In the genomic region with DNA sequence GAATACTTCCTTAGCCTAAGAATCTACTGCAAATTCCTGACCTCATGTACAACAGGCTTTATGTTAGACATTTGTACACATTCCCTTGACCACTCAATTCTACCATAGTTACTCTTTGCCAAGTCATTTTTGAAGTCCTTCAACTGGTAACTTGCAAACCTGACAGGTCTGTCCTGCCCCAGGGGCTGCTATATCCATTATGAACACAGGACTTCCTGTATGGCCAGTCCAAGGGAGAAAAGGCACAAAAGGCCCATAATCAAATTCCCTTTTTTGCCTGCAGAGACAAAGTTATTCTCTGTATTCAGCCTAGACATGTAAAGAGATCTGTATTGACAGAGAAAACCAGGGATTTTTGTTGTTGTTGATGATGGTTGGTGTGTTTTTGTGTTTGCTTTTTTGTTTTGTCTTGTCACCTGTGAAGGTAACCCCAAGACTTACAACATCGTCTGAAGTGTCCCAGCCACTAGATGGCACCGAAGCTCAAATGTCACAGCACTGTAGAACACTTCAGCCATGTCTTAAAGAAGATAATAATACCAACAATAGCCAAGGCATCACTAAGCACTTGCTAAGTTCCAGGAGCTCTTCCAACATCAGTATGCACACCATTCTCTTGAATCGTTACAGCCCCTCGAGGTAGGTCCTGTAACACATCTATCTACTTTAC, we compare ENCODE assay signal across 9 mouse cellular contexts. TPM values are rescaled to one million over a fixed set of nuclear protein-coding genes. Genes with fewer than 3 reads are reported as not detected.
A peak's percentile ranks its signal among the peaks of the same experiment; 100 is the strongest.
DNase-seq lines count a peak whose midpoint lies in the region; ATAC-seq lines count a peak whose summit lies in the region.
"Had no signal": no experiment of that assay in that cellular context is flagged by ENCODE, and none has a peak within 500 bp of the region (broad histone marks: within the 10 kb centered on the region; RNA-seq: fewer than 3 reads in every experiment).

No protein-coding gene starts in this region.

- no peaks in the 10 kb centered on the region for H3K9me3 ChIP-seq in embryonic facial prominence, embryonic 11.5 days (replicated peaks; ENCODE audit: control insufficient read depth, low read length)
- no peaks in the 10 kb centered on the region for H3K9me3 ChIP-seq in embryonic facial prominence, embryonic 10.5 days
- no peaks in the 10 kb centered on the region for H3K9me3 ChIP-seq in midbrain, embryonic 11.5 days (ENCODE audit: control insufficient read depth, low read length)
- H3K9me3 ChIP-seq in midbrain, embryonic 15.5 days, result no peaks in the 10 kb centered on the region
- H3K9me3 ChIP-seq: heart, embryonic 15.5 days had no signal

- ATAC-seq in embryonic facial prominence, embryonic 11.5 days (replicated peaks; ENCODE audit: insufficient number of reproducible peaks, low FRiP score, low TSS enrichment, low read depth), result no peak
- ATAC-seq in midbrain, embryonic 11.5 days (ENCODE audit: low FRiP score), result no peak
- ATAC-seq in midbrain, embryonic 15.5 days (replicated peaks), result no peak
- no peak; the same call in 1 of the 2 replicates for ATAC-seq in frontal cortex, adult (ENCODE audit: low TSS enrichment)
- ATAC-seq in activated CD4-positive, CD25-positive, alpha-beta regulatory T cell, adult 4 months, result no peak

- no peaks in the 10 kb centered on the region for H3K4me1 ChIP-seq in embryonic facial prominence, embryonic 11.5 days (ENCODE audit: control insufficient read depth, insufficient read depth, low read length)
- H3K4me1 ChIP-seq in embryonic facial prominence, embryonic 10.5 days, result peaks cover 31% of the 10 kb centered on the region
- H3K4me1 ChIP-seq in midbrain, embryonic 11.5 days (ENCODE audit: control insufficient read depth, insufficient read depth, low read length), result peaks cover 4% of the 10 kb centered on the region; the same call in 1 of the 2 replicates
- H3K4me1 ChIP-seq in midbrain, embryonic 15.5 days, result no peaks in the 10 kb centered on the region
- peaks cover 35% of the 10 kb centered on the region for H3K4me1 ChIP-seq in brown adipose tissue, adult 24 weeks (ENCODE audit: control insufficient read depth, insufficient read depth, insufficient read length, low read length)

- no peak overlapping the region for H3K27ac ChIP-seq in embryonic facial prominence, embryonic 11.5 days (replicated peaks; ENCODE audit: low read depth, low read length)
- H3K27ac ChIP-seq in embryonic facial prominence, embryonic 10.5 days (replicated peaks), result no peak overlapping the region
- H3K27ac ChIP-seq in midbrain, embryonic 11.5 days (ENCODE audit: low read depth, low read length), result no peak overlapping the region
- H3K27ac ChIP-seq in midbrain, embryonic 15.5 days, result no peak overlapping the region
- peak overlapping the region; percentile 68 for H3K27ac ChIP-seq in brown adipose tissue, adult 24 weeks (replicated peaks; ENCODE audit: low read depth, low read length)
- H3K27ac ChIP-seq: heart, embryonic 15.5 days had no signal

- 62% methylated on average over 4 of the region's 4 CpGs for WGBS in embryonic facial prominence, embryonic 11.5 days
- 59% methylated on average over 4 of the region's 4 CpGs for WGBS in embryonic facial prominence, embryonic 10.5 days
- WGBS in midbrain, embryonic 11.5 days, result 53% methylated on average over 4 of the region's 4 CpGs
- 63% methylated on average over 4 of the region's 4 CpGs for WGBS in midbrain, embryonic 15.5 days
- 43% methylated on average over 4 of the region's 4 CpGs for WGBS in large intestine, adult 2 months

- no peak overlapping the region for H3K4me2 ChIP-seq in embryonic facial prominence, embryonic 11.5 days (ENCODE audit: low read depth, low read length)
- no peak overlapping the region for H3K4me2 ChIP-seq in midbrain, embryonic 11.5 days
- no peak overlapping the region for H3K4me2 ChIP-seq in midbrain, embryonic 15.5 days
- H3K4me2 ChIP-seq: heart, embryonic 15.5 days had no signal

- H3K9ac ChIP-seq in embryonic facial prominence, embryonic 11.5 days (replicated peaks; ENCODE audit: low read length), result no peak overlapping the region
- H3K9ac ChIP-seq in midbrain, embryonic 11.5 days (ENCODE audit: low read length), result no peak overlapping the region
- H3K9ac ChIP-seq in midbrain, embryonic 15.5 days, result no peak overlapping the region
- H3K9ac ChIP-seq: heart, embryonic 15.5 days had no signal

- peak; percentile 48 for DNase-seq in embryonic facial prominence, embryonic 11.5 days (ENCODE audit: low spot score)
- no peak for DNase-seq in embryonic facial prominence, embryonic 10.5 days (ENCODE audit: low spot score)
- peak; percentile 82 for DNase-seq in midbrain, embryonic 11.5 days (ENCODE audit: low spot score, missing footprints)
- DNase-seq in large intestine, adult 2 months (ENCODE audit: low read depth, low spot score), result peak; percentile 18

- no peaks in the 10 kb centered on the region for H3K27me3 ChIP-seq in embryonic facial prominence, embryonic 11.5 days (ENCODE audit: control insufficient read depth, insufficient read depth, low read length)
- no peaks in the 10 kb centered on the region for H3K27me3 ChIP-seq in embryonic facial prominence, embryonic 10.5 days (replicated peaks; ENCODE audit: low read depth, poor library complexity, severe bottlenecking)
- H3K27me3 ChIP-seq in midbrain, embryonic 11.5 days (ENCODE audit: control insufficient read depth, insufficient read depth, low read length), result no peaks in the 10 kb centered on the region
- H3K27me3 ChIP-seq in midbrain, embryonic 15.5 days (replicated peaks), result no peaks in the 10 kb centered on the region
- H3K27me3 ChIP-seq: heart, embryonic 15.5 days had no signal

- no peaks in the 10 kb centered on the region for H3K36me3 ChIP-seq in embryonic facial prominence, embryonic 11.5 days (replicated peaks; ENCODE audit: control insufficient read depth, insufficient read depth, low read depth, low read length)
- H3K36me3 ChIP-seq in embryonic facial prominence, embryonic 10.5 days (replicated peaks), result no peaks in the 10 kb centered on the region
- H3K36me3 ChIP-seq in midbrain, embryonic 11.5 days (ENCODE audit: control insufficient read depth, insufficient read depth, low read length), result no peaks in the 10 kb centered on the region
- H3K36me3 ChIP-seq in midbrain, embryonic 15.5 days (replicated peaks), result no peaks in the 10 kb centered on the region
- H3K36me3 ChIP-seq: heart, embryonic 15.5 days had no signal

- no peak overlapping the region for H3K4me3 ChIP-seq in embryonic facial prominence, embryonic 11.5 days (ENCODE audit: low read depth, low read length)
- H3K4me3 ChIP-seq in embryonic facial prominence, embryonic 10.5 days, result no peak overlapping the region
- H3K4me3 ChIP-seq in midbrain, embryonic 11.5 days (ENCODE audit: low read depth, low read length), result no peak overlapping the region
- H3K4me3 ChIP-seq in midbrain, embryonic 15.5 days, result no peak overlapping the region
- no peak overlapping the region for H3K4me3 ChIP-seq in brown adipose tissue, adult 24 weeks (ENCODE audit: insufficient read depth, low read depth, low read length)
- H3K4me3 ChIP-seq: heart, embryonic 15.5 days had no signal

RNA-seq across cellular contexts. Expression of a gene that starts 47.9 kb away (rescaled TPM):
- 22.4 and 26.7 TPM in 2 replicates for polyA plus RNA-seq in embryonic facial prominence, embryonic 11.5 days (2014; fragmentation: Nextera tagmentation; extraction: Ambion mirVana)
- polyA plus RNA-seq in embryonic facial prominence, embryonic 10.5 days (2016; fragmentation: Nextera tagmentation; extraction: Ambion mirVana), result 25.5 and 26.0 TPM in 2 replicates
- polyA plus RNA-seq in midbrain, embryonic 11.5 days (2014; fragmentation: Nextera tagmentation; extraction: Ambion mirVana), result 24.5 and 28.1 TPM in 2 replicates
- 25.0 and 25.4 TPM in 2 replicates for polyA plus RNA-seq in midbrain, embryonic 15.5 days (2015; fragmentation: Nextera tagmentation; extraction: Ambion mirVana)
- 22.0 and 39.9 TPM in 2 replicates for polyA plus RNA-seq in brown adipose tissue, adult 24 weeks (2012; ENCODE audit: insufficient read depth, insufficient read length, missing spikeins)
- 3.9 and 6.3 TPM in 2 replicates for polyA plus RNA-seq in large intestine, adult 2 months (2012; rRNA removed)
- under 1 TPM in 1 of 2 experiments, not detected in 1; 0.24 TPM for polyA plus RNA-seq in activated CD4-positive, CD25-positive, alpha-beta regulatory T cell, adult 4 months (2017; shearing (Covaris generic))
